Mouse (Mus musculus) forelimb bud, embryonic 11.5 days (tissue): Measurements from ENCODE around the gene Rangrf.
"Not testable (repeated sequence)": the region's sequence is repeated elsewhere in the genome, so short reads cannot be mapped to it uniquely, and the experiment has no call there.

ENCODE experiments used
- DNase-seq: peaks from one replicate; pipeline ENCODE4 v3.0.0-alpha.2; 2012; ENCODE audit warnings: low read depth, low spot score

Gene Rangrf

DNA sequence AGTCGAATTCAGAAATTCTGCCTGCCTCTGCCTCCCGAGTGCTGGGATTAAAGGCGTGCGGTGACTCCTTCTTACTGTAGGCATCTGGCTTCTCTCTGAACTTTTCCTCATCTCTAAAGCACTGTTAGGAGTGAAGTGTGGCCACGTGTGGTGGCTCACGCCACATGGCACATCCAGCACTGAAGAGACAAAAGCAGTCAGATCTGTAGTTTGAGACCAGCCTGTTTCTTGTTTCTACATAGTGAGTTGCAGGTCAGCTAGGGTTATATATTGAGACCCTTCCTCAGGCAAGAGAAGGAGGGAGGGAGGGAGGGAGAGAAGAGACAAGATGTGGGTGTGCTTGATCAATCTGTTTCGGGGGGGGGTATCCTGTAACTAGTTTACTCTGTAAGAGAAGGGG lies at the start of gene Rangrf:
Gene Rangrf (minus strand): TSS at position 101 of the 400 bp plus-strand sequence.
- DNase-seq: no peak

DNA sequence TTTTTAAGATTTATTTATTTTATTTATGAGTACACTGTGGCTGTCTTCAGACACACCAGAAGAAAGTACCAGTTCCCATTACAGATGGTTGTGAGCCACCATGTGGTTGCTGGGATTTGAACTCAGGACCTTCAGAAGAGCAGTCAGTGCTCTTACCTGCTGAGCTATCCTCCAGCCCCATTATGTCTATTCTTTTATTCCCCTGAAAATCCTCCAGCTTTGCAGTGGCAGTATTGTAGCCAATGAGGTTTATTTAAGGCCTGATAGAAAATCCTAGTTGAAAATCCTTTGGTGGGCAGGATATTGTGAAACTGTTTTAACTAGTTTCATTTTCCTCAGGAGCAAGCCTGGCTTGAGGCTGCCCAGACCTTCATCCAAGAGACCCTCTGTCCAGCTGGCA lies 45.7 kb upstream of the Rangrf start:
- no peak for DNase-seq

DNA sequence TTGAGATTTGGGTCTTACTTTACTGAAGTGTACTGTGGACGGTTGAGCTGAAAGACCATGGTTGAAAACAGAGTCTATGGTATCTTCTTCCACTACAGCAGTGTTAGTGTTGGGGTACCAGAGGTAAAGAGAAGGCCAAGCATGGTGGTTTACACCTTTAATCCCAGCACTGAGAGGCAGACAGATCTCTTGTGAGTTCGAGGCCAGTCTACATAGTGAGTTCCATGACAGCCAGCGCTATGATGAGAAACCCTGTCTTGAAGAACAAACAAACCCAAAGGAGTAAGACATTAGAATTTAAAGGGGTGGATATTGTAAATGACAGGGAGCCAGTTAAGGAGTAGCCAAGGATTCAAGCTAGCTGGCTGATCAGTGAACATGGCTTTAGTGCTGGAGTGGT lies 41.8 kb upstream of the Rangrf start:
- DNase-seq: no peak

DNA sequence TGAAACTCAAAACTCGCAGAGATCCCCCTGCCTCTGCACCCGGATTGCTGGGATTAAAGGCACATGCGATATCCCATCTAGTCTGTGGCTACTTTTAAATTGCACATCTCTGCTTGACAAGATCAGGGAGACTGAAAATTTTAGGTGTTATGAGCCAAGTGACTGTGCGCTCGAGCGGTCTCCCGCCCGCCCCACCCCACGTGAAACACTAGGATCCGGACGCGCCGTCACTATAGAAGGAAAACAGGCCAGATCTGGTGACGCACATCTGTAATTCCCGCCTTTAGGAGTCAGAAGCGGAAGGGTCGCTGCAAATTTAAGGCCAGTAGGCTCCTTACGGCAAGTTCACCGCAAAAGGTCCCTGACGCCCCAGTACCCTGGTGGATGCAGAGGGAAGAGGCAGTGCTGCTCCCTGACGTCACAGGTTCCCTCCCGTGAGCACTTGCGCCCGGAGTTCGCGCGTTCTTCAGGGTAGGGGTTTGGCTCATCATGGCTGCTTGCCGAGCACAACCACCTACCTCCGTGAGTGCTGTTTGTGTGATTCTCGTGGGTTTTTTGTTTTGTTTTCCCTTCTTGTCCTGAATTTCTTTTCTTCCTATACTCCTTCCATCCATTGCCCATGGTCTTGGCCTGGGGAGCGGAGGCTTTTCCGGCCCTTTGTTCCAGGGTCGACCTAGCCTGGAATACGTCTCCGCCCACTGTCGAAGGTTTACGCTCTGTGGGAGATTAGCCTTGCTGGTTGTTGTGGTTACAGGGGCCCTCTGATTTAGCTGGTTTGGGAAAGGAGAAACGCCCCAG lies 40.9 kb upstream of the Rangrf start, which contains the start of gene Ctc1:
Gene Ctc1 (plus strand): TSS at position 268 of the 798 bp plus-strand sequence.
- DNase-seq: peak; percentile 96

DNA sequence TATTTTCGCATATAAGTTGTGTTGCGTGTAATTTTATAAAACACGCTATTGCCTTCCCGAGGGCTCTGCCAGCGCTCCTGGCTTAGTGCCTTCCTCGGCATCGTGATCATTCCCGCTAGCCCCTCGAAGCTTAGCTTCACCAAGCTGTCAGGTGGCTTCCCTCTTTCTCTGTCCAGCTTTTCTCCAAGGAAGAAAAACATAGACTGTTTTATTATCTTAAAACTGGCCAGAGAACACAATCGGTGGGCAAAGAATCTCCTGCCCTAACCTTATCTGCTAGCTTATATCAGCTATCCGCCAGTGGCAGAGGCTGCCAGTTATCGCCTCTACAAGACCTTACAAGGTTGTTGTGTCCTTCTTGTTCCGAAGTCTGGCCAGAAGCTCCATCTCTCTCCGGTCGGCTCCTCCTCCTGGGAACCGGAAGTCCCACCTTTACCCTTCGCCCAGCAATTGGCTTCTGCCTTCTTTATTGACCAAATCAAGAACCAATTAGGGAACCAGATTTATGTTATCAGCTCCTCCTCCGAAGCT lies 37.2 kb upstream of the Rangrf start:
- DNase-seq: peak; percentile 86

DNA sequence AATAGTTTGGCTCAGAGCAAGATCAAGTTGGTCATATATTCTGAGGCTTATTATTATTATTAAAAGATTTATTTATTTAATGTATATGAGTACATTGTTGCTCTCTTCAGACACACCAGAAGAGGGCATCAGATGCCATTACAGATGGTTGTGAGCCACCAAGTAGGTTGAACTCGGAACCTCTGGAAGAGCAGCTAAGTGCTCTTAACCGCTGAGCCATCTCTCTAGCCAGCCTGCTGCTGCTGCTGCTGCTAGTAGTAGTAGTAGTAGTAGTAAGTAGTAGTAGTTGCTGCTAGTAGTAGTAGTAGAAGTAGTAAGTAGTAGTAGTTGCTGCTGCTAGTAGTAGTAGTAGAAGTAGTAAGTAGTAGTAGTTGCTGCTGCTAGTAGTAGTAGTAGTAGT lies 36.5 kb upstream of the Rangrf start:
- DNase-seq: not testable (repeated sequence)

DNA sequence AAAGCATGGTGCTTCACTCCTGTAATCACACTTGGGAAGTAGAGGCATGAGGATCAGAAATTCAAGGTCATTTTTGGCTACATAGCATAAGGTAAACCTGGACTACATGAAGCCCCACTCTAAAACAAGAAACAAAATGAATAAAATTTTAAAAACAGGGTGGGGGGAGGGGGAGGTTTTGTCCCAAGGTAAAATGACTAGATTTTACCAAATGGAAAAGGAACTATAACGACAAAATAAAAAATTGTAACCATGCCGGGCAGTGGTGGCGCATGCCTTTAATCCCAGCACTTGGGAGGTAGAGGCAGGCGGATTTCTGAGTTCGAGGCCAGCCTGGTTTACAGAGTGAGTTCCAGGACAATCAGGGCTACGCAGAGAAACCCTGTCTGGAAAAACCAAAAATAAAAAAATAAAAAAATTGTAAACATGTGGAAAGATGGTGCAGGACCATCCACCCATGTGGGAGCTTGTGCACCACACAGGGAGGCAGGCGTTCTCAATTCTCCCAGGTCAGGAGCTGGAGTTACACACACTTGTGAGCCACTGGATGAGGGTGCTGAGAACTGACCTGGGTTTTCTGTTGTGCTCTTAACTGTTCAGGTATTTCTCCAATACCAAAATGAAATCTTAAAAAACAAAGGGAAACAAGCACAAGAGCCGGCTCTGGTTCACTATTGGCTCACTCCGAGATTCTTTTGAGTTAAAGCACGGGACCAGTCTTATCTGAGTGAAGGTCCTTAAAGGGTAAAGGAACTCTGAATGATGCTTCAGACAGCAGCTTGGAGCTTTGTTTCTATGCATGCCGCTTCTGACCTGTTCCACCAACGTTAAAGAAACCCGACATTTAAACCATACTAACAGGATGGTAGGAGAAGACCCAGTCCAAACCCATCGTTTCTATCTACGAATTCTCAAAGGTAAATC lies 35.7 kb upstream of the Rangrf start:
- no peak for DNase-seq

DNA sequence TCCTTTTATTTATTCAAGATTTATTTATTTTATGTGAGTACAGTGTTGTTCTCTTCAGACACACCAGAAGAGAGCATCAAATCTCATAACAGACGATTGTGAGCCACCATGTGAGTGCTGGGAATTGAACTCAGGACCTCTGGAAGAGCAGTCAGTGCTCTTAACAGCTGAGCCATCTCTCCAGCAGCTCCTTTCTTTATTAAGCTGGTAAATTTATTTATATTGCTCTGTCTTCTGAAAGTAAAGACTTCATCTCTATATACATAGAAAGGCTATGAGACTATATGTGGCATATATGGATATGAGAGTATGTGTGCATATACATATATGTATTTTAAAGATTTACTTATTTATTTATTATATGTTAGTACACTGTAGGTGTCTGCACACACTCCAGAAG lies 34.5 kb upstream of the Rangrf start:
- DNase-seq: no peak

DNA sequence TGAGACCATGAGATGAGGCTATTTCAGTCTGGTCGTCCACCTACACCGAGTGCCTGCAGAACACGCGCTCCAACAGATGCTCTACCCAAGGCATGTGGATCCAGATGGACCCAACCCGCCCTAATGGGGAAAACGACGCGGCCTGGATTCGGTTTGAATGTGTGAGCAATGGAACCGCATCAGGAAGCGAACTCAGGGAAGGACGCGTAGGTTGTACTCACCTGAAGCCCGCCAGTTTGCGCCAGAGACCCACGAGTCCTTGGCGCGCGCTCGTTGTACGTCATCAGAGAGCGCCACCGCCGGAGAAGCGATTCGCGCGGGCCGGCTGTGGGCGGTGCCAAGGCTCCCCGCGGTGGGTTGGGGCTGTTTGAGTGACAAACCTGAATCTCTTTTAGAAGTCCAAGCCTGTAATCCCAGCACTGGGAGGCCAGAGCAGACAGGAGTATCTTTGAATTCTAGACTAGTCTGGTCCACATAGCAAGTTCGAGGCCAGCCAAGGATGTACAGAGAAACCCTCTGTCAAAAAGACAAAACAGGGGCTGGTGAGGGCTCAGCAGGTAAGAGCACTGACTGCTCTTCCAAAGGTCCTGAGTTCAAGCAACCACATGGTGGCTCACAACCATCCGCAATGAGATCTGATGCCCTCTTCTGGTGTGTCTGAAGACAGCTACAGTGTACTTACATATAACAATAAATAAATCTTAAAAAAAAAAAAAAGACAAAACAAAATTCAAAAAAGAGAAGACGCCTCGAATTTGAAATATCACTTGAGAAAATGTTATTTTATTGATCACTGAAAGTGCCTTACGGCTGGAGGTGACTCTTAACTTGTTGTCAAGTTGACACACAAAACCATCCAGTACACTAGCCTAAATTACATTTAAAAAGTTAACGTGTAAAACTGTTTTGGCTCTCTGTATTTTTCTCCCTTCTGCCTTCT lies 33.5 kb upstream of the Rangrf start, which contains the start of gene Pfas:
Gene Pfas (minus strand): TSS at position 279 of the 940 bp plus-strand sequence.
- peak; percentile 92 for DNase-seq

DNA sequence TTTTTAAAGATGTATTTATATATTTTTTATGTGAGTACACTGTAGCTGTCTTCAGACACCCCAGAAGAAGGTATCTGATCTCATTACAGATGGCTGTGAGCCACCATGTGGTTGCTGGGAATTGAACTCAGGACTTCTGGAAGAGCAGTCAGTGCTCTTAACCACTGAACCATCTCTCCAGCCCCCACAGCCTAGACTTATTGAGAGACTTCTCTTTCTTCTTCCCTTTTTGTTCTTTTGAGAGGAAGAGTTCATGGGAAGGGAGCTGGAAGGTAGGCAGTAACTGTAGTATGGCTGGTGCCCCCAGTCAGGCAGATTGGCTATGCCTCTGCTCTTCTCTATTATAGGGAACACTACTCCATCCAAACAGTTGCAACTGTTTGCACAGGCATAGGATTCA lies 31.6 kb upstream of the Rangrf start:
- DNase-seq: not testable (repeated sequence)

DNA sequence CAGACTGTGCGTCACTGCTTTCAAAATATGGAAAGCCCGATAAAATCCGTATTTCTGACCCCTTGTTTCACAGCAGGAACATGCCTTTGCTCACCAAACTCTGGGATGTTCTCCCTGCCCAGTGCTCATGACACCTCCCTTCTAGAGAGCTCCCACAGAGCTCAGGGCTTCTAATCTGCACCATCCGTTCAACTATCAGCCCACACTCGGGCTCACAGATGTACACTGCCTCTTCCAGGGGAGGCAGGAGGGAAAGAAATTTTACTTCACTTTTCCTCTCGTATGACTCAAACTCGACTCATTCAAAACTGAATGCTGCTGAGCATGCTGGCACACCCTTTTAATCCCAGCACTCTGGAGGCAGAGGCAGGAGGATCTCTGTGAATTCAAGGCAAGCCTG lies 30.2 kb upstream of the Rangrf start:
- no peak for DNase-seq

DNA sequence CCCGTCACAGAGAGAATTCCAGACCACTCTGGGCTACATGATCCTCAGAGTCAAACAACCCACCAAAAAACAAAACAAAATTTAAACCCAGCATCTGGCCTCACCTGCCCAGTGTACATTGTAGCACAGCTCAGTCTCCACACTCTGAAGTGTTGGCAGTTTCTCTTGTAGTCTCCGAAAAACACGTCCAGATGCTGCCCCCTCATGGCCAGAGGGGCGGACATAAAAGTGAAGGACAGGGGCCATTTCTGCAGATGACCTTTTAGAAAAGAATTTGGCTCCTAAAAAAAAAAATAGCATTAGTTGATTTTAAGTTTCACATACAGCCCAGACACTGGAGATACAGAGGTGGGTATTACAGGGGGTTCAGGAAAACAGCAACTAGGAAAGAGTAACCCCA lies 28.6 kb upstream of the Rangrf start:
- DNase-seq: no peak

DNA sequence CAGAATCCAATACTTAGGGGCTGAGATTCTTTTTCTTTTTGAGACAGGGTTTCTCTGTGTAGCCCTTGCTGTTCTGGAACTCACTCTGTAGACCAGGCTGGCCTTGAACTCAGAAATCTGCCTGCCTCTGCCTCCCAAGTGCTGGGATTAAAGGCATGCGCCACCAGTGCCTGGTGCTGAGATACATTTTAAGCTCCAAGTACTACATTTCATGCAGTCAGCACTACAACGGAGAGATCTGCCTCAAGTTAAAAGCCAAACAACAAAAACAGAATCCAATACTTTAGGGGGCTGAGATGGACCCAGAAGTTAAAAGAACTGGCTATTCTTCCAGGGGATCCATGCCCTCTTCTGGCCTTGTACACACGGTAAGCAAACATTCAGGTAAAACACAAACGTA lies 27.8 kb upstream of the Rangrf start:
- DNase-seq: not testable (repeated sequence)

DNA sequence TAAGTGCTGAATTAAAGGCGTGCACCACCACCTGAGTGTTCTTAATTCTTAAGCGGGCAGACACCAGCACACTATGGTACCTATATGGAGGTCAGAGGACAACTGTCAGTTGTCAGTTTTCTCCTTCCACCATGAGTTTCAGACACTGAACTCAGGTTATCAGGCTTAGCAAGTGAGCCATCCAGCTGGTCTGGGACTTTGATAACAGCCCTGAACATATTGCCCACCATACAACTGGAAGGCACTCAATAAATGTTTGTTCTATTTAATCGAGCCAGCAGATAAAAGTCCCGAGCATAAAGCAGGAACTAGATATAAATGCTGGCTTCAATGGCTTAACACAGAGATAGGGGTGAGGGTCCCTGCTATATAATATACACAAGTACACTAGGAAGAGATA lies 22.1 kb upstream of the Rangrf start:
- no peak for DNase-seq

DNA sequence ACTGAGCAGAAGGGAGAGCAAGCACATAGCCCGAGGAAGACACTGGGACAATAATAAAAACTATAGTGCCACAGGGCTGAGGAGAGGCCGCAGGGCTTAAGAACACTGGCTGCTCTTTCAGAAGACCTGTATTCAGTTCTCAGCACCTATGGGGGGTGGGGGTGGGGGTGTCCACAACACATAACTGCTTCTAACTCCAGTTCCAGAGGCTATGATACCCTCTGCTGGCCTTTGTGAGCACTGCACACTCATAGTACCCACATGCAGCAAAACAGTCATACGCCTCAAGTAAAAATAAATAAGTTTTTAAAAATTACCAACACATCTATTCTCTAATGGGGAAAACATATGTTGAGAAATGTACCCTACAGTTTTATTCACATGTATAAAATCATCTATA lies 19.4 kb upstream of the Rangrf start:
- DNase-seq: no peak

DNA sequence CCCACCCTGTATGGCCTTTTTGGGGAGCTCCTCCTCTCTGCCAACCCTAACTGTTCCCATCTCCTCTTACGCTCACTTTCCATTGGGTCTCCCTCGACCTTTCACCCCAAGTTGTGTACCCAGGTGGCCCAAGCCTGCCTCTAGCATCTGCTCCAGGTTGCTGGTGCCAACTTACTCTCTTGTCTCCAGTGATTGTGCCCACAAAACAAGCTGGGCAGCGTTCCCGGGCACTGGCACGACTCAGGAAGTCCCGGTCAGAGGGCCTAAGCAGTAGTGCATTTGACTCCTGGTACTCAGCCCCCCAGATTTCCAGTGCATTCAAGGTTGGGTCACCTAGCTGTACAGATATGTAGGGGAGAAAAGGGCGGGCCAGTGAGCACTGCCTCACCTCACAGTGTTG lies 18.1 kb upstream of the Rangrf start:
- no peak for DNase-seq

DNA sequence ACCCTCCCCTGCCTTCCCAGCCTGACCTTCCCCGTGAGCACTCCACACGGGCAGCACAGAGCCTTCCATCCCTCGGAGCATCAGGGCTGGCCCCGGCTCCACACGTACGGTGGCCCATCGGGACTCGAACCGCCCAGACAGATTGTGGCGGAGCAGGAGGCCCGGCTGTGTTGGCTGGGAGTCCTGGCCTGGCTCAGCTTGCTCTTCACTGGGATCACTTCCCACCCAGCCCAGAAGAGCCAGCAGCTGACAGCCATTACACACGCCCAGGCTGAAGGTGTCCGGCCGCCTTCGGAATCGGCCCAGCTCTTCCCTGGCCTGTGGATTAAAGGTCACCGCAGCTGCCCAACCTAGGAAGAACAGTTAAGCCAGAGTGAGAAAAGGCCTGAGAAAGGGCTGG lies 13.4 kb upstream of the Rangrf start:
- no peak for DNase-seq

DNA sequence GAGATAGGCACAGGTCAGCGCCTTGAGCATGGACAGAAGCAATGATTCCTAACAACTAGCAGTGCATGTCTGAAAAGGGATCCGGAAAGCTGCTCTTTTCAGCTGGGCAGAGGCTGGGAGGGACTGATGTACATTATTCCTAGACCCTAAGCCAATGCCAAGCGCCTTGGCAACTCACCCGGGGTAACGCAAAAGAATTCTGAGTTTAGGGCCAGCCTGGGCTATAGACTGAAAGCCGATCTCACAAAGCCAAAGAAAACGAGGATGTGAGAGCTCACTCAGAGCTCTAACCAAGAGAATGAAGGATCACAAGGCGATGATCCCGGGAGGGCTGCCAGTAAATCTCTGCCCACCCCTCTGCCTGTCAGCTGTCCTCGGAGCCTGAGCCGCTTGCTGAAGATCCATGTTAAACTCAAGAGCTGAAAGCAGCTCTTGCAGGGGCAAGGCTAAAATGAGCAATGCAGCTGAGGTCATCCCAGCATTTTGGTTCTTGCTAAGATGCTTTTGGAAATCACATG lies 12.4 kb upstream of the Rangrf start:
- no peak for DNase-seq

DNA sequence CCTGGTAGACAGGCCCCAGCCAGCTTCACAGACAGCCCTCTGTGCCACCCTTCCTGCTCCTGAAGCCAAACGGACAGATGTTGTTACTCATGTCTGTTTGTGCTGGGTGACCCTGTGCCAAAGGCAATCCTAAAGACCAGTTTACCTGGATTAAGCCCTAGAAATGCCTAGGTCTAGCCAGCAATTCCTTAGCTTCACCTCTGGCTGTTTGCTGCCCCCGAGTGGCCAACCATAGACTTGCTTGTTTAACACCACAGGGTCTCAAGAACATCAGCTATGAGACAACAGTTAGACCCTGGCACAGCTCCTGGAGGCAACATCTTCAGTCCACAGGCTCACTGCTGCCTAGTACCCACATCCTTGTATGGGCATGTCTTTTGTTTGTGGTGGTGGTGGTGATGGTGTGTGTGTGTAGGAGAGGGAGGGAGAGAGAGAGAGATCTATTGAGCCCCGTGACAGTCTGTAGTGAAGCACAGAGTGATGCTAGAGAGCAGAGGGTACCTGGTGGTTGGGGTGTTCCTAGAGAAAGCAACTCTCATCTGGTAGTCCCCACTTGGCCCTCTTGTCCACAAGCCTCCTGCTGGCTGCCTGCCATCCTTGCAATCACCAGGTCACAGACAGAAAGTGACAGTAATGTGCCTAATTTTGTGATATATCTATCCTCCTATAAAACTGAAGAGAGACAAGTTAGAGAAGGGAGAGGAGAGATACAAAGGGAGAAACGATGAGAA lies 7.8 kb upstream of the Rangrf start:
- DNase-seq: peak; percentile 73

DNA sequence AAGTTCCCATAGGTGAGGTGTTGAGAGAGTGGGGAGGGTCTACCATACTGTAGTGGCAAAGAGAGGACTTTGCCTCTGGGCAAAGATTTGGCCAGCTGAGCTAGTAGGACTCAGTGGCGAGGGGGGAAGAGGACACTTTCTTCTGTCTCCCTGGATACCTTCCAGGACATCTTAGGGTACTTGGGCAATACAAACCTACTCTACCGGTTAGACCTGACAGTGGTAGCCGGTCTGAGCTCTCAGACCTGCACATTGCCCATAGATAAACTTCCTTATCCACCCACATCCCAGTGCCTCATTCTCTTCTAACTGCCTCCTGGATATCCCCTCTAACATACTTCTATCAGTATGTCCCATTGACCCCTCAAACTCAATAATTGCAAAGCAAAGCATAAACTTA lies 5.9 kb upstream of the Rangrf start:
- no peak for DNase-seq
